Mouse (Mus musculus): ENCODE measurements around the gene Gpr61. TPM values are rescaled to one million over a fixed set of nuclear protein-coding genes. Genes with fewer than 3 reads are reported as not detected.

The Gpr61 gene
- polyA plus RNA-seq, 1 experiment, result not detected

DNA sequence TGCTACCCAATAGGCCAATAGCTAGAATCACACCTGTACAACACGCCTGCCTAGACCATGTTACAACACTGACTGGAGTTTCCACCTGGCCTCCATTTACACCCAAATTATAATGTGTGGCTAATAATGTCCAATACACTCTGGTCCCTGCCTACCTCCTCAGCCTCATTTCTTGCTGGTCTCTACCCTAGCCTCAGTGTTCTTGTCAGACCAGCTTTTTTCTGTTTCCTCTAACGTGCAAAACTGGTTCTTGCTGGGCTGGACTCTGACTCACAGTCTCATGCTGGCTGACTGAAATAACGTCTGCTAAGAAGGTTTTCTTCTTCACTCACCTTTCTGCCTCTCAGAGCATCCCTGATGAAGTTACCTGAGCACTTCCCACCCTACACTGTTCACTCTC, 28.4 kb downstream of the Gpr61 start:
- H3K27ac ChIP-seq (replicated peaks; ENCODE audit: low read depth, low read length), result no peak overlapping the region
- H3K4me1 ChIP-seq (ENCODE audit: control insufficient read depth, insufficient read depth, insufficient read length, low read length), result no peaks in the 10 kb centered on the region
- no peak overlapping the region for H3K4me3 ChIP-seq (ENCODE audit: insufficient read depth, low read depth, low read length)

DNA sequence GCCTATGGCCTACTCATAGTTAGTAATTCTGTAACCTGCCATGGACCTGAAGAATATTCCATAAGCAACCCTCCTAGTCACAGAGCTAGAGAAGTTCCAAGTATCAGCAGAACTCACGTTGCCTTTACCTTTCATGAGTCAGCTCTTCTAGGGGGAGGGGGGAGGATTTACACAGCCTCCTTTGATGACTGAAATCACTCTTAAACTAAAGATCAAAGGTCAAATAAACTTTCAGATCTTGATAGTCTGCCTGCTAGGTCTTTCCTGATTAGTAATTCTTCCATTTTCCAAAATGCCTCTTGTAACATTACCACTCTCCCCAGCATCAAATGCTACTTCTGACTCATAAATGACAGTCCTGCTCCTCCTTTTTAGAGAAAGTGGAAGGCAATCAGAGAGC, 30.6 kb downstream of the Gpr61 start:
- Histone ChIP-seq H3K4me3 (ENCODE audit: insufficient read depth, low read depth, low read length) (no peak overlapping the region), H3K4me1 (ENCODE audit: control insufficient read depth, insufficient read depth, insufficient read length, low read length) (no peaks in the 10 kb centered on the region), H3K27ac (replicated peaks; ENCODE audit: low read depth, low read length) (no peak overlapping the region)

DNA sequence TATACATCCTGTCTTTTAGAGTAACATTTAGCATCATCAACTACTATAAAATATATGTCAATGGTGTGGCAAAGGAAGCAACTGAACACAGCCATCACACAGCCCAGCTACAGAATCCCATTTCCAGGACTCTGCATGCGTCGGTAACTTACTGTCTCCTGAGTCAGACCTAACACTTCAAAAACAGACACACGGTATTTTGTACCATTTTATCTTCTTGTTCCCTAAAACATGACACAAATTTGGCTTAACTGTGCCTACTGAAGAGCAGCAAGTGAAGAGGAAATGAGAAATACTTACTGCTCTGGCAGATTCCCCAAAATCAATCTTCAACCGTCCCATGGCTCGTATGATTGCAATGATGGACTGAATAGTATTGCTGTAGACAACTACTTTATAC, 31.4 kb downstream of the Gpr61 start:
- no peak overlapping the region for H3K4me3 ChIP-seq (ENCODE audit: insufficient read depth, low read depth, low read length)
- no peak overlapping the region for H3K27ac ChIP-seq (replicated peaks; ENCODE audit: low read depth, low read length)
- no peaks in the 10 kb centered on the region for H3K4me1 ChIP-seq (ENCODE audit: control insufficient read depth, insufficient read depth, insufficient read length, low read length)

DNA sequence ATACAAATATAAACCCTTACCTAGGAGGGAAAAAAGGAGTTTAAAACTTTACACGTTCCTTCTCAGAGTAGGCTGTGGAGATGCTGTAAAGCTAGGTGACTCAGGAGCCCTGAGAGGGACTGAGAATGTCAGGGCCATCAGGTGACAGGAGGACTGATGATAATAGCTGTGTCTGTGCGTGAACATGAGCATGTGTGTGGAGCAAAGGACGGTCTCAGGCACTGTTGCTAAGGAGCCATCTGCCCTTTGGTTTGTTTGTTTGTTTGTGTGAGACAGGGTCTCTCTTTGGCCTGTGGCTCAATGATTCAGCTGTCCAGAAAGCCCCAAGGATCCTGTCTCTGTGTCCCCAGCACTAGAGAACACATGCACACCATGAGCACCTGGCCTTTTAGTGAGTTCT, 33.6 kb downstream of the Gpr61 start:
- no peaks in the 10 kb centered on the region for H3K4me1 ChIP-seq (ENCODE audit: control insufficient read depth, insufficient read depth, insufficient read length, low read length)
- no peak overlapping the region for H3K4me3 ChIP-seq (ENCODE audit: insufficient read depth, low read depth, low read length)
- H3K27ac ChIP-seq (replicated peaks; ENCODE audit: low read depth, low read length), result no peak overlapping the region

DNA sequence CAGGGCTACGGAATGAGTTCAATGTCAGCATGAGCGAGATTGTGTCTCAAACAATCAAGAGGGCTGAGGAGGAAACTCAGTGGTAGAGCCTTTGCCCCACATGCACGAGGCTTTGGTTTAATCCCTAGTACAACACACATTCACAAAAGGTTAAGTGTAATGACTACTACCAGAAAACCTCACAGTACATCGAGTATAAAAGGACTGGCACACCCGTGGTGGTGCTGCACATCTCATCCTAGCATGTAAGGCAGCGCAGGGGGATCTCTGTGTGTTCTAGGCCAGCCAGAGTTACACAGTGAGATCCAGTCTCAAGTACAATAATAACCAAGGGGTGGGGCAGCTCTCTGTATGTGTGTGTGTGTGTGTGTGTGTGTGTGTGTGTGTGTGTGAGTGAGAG, 37.2 kb downstream of the Gpr61 start:
- no peak overlapping the region for H3K27ac ChIP-seq (replicated peaks; ENCODE audit: low read depth, low read length)
- no peak overlapping the region for H3K4me3 ChIP-seq (ENCODE audit: insufficient read depth, low read depth, low read length)
- H3K4me1 ChIP-seq (ENCODE audit: control insufficient read depth, insufficient read depth, insufficient read length, low read length), result no peaks in the 10 kb centered on the region

DNA sequence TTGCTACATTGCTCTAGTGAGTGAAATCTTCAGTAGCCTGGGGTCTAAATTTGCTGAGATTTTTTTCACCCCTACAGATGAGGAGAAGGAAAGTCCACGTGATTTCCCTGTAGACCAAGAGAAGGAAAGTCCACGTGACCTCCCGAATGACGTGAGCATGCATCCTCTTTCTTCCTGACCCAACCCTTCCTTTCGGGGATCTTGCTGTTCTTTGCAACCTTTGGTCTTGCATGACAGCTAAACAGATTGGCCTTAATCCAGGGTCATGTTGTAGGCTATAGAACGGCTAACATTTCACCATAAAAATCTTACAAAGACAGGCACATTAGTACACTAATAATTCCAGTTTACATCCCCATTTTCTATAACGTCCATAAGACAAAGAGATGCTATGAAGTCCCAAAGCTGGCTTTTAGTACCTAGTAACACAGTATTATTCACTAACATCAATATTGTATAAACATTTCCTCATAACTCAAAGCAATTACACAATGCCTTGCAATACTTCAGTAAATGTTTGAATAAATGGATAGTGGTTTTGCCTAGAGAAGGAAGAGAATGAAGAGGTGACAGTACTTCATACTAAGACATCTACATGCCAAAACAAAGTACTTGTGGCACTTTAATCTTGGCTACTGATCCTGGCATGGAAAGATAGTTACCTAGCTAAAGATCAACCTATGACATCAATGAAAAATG, 40.9 kb downstream of the Gpr61 start:
- no peaks in the 10 kb centered on the region for H3K4me1 ChIP-seq (ENCODE audit: control insufficient read depth, insufficient read depth, insufficient read length, low read length)
- no peak overlapping the region for H3K27ac ChIP-seq (replicated peaks; ENCODE audit: low read depth, low read length)
- no peak overlapping the region for H3K4me3 ChIP-seq (ENCODE audit: insufficient read depth, low read depth, low read length)

DNA sequence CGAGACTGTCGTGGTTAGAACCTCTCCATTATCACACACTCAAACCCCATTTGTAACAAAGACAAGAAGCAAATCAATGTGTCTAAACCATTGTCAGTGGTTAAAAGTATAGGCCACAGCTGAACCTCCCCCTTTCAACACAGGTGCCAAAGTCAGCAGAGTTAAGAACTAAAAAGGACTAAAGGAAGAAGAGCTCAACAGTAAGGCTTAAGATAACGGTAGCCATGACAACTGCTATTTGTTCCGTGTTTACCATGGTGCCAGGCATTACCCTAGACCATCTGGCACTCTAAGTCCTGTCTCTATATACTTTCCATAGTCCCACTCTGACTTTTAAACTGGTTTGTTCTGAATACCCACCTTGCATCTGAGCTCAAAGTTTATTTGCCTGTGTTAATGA, 42.0 kb downstream of the Gpr61 start:
- H3K4me1 ChIP-seq (ENCODE audit: control insufficient read depth, insufficient read depth, insufficient read length, low read length), result no peaks in the 10 kb centered on the region
- no peak overlapping the region for H3K4me3 ChIP-seq (ENCODE audit: insufficient read depth, low read depth, low read length)
- no peak overlapping the region for H3K27ac ChIP-seq (replicated peaks; ENCODE audit: low read depth, low read length)

DNA sequence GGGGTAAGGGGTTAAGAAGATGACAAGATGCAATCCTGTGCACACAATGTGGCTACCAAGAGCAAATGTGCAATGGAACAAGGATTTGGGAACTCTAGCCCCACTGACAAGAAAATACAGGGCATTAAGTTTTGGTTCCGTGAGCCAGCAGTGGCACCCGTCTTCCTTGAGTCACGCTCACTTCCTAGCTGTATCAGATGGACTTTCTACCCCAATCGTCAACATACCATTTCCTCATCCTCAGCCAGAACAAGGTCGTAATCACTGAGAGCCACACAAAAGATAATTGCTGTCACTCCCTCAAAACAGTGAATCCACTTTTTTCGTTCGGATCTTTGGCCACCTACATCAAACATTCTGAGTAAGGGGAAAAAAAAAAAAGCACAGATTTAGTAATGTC, 42.4 kb downstream of the Gpr61 start:
- Histone ChIP-seq H3K4me3 (ENCODE audit: insufficient read depth, low read depth, low read length) (no peak overlapping the region), H3K27ac (replicated peaks; ENCODE audit: low read depth, low read length) (no peak overlapping the region)

DNA sequence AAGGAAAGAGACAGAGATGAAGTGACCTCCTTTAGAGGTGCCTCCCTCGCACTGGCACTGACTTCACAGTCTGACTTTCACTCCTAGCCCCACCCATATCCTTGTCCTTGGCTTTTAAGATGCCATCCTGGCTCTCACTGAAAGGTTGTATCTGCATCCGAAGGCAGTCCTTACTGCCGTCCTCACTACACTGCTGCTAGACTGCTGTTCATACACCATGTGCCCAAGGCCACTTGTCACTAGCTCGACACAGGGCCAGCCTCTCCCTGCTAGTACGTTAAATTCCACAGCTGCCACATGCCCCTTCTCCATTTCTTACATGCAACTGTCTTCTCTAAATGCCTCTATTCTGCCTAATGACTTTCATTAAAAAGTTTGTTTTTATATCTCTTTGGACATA, 43.4 kb downstream of the Gpr61 start:
- Histone ChIP-seq H3K4me3 (ENCODE audit: insufficient read depth, low read depth, low read length) (no peak overlapping the region), H3K4me1 (ENCODE audit: control insufficient read depth, insufficient read depth, insufficient read length, low read length) (no peaks in the 10 kb centered on the region), H3K27ac (replicated peaks; ENCODE audit: low read depth, low read length) (no peak overlapping the region)

More for the DNA sequence above, 42.4 kb downstream of the Gpr61 start:
- H3K4me1 ChIP-seq (ENCODE audit: control insufficient read depth, insufficient read depth, insufficient read length, low read length), result no peaks in the 10 kb centered on the region

DNA sequence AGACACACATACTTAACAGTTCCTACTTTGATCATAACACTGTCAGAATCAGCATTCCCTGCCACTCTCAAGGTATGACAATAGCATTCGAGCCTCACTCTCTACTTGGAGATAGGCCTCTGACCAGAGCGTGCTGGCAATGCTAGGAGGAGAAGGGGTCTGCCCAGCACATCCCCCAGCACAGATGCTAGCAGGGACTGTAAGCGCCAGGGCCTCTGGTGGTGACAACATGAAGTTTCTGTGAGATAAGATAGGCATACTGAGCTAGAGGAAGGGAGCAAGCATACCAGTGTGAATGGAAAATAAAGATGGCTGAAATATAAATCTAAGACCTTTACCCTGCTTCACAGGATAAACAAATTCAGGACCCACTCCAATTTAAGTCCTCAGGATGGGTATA, 49.4 kb downstream of the Gpr61 start:
- Histone ChIP-seq H3K27ac (replicated peaks; ENCODE audit: low read depth, low read length) (no peak overlapping the region), H3K4me1 (ENCODE audit: control insufficient read depth, insufficient read depth, insufficient read length, low read length) (no peaks in the 10 kb centered on the region), H3K4me3 (ENCODE audit: insufficient read depth, low read depth, low read length) (no peak overlapping the region)

DNA sequence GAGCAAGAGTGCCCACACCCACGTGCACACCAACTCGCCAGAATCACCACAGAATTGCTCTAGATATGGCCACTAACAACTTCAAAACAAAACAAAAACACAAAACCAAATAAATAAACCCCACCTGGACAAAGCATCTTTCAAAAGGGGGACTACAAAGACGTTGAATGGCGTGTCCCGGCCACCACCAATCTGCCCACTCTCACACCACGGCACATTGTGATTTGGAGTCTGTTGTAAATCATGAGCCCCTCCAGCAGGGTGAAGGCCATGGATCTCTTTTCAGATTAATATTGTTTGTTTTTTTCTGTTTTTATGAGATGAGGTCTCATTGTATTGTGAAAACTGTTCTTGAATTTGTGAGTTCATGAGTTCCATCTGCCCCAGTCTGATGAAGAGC, 52.6 kb downstream of the Gpr61 start:
- no peak overlapping the region for H3K4me3 ChIP-seq (ENCODE audit: insufficient read depth, low read depth, low read length)
- H3K4me1 ChIP-seq (ENCODE audit: control insufficient read depth, insufficient read depth, insufficient read length, low read length), result no peaks in the 10 kb centered on the region

DNA sequence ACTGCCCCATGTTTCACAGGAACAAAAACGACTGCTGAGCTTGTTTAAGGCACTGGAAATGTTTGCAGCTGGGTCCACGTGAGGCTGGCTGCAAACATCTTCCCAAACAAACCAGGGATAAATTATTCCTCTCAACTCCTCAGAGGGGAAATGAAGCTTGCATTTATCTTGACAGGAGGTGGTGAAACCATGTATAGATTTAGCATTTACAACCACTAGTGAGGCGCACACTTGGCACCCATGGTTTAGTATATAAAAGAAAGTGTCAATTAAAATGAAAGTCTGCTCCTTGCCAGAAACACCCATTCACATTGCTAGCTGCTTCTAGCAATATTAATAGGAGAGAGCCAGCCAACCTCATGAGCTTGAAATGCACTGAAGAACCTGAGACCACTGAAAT, 53.1 kb downstream of the Gpr61 start:
- H3K4me3 ChIP-seq (ENCODE audit: insufficient read depth, low read depth, low read length), result no peak overlapping the region
- no peaks in the 10 kb centered on the region for H3K4me1 ChIP-seq (ENCODE audit: control insufficient read depth, insufficient read depth, insufficient read length, low read length)
- no peak overlapping the region for H3K27ac ChIP-seq (replicated peaks; ENCODE audit: low read depth, low read length)

More for the DNA sequence above, 52.6 kb downstream of the Gpr61 start:
- H3K27ac ChIP-seq (replicated peaks; ENCODE audit: low read depth, low read length), result no peak overlapping the region

Other genes with a start within 250 kb of the Gpr61 start
- 10.3 and 15.8 TPM in 2 replicates for gene Gstm7, start 223.1 kb downstream of the Gpr61 start, polyA plus RNA-seq (2012; ENCODE audit: insufficient read depth, insufficient read length, missing spikeins)
- 3.1 and 7.9 TPM in 2 replicates for gene Gstm6, start 211.1 kb downstream of the Gpr61 start, polyA plus RNA-seq (2012; ENCODE audit: insufficient read depth, insufficient read length, missing spikeins)
- not detected in 2 replicates for gene Gstm3, start 185.6 kb downstream of the Gpr61 start, polyA plus RNA-seq (2012; ENCODE audit: insufficient read depth, insufficient read length, missing spikeins)
- 116 and 122 TPM in 2 replicates for gene Gstm2, start 168.4 kb downstream of the Gpr61 start, polyA plus RNA-seq (2012; ENCODE audit: insufficient read depth, insufficient read length, missing spikeins)
- 393 and 398 TPM in 2 replicates for gene Gstm1, start 136.9 kb downstream of the Gpr61 start, polyA plus RNA-seq (2012; ENCODE audit: insufficient read depth, insufficient read length, missing spikeins)
- gene Gstm4, start 110.0 kb downstream of the Gpr61 start, polyA plus RNA-seq (2012; ENCODE audit: insufficient read depth, insufficient read length, missing spikeins), result 17.4 and 30.2 TPM in 2 replicates
- gene Ampd2, start 68.2 kb downstream of the Gpr61 start, polyA plus RNA-seq (2012; ENCODE audit: insufficient read depth, insufficient read length, missing spikeins), result 13.5 and 16.4 TPM in 2 replicates
- not detected in 2 replicates for gene Gnat2, start 62.1 kb downstream of the Gpr61 start, polyA plus RNA-seq (2012; ENCODE audit: insufficient read depth, insufficient read length, missing spikeins)
- gene Gnai3, start 8.7 kb downstream of the Gpr61 start, polyA plus RNA-seq (2012; ENCODE audit: insufficient read depth, insufficient read length, missing spikeins), result 20.7 and 24.7 TPM in 2 replicates
- 5.8 and 10.1 TPM in 2 replicates for gene Amigo1, start 31.5 kb upstream of the Gpr61 start, polyA plus RNA-seq (2012; ENCODE audit: insufficient read depth, insufficient read length, missing spikeins)
- gene Cyb561d1, start 46.3 kb upstream of the Gpr61 start, polyA plus RNA-seq (2012; ENCODE audit: insufficient read depth, insufficient read length, missing spikeins), result 3.5 and 4.8 TPM in 2 replicates
- 0.91 and 2.4 TPM in 2 replicates for gene Atxn7l2, start 56.1 kb upstream of the Gpr61 start, polyA plus RNA-seq (2012; ENCODE audit: insufficient read depth, insufficient read length, missing spikeins)
- 2.7 and 3.9 TPM in 2 replicates for gene Sypl2, start 71.8 kb upstream of the Gpr61 start, polyA plus RNA-seq (2012; ENCODE audit: insufficient read depth, insufficient read length, missing spikeins)
- 99.2 and 140 TPM in 2 replicates for gene Psma5, start 102.0 kb upstream of the Gpr61 start, polyA plus RNA-seq (2012; ENCODE audit: insufficient read depth, insufficient read length, missing spikeins)
- 53.0 and 68.1 TPM in 2 replicates for gene Sort1, start 129.2 kb upstream of the Gpr61 start, polyA plus RNA-seq (2012; ENCODE audit: insufficient read depth, insufficient read length, missing spikeins)
- gene Mybphl, start 210.0 kb upstream of the Gpr61 start, polyA plus RNA-seq (2012; ENCODE audit: insufficient read depth, insufficient read length, missing spikeins), result not detected in 2 replicates
- not detected in 2 replicates for gene Psrc1, start 229.0 kb upstream of the Gpr61 start, polyA plus RNA-seq (2012; ENCODE audit: insufficient read depth, insufficient read length, missing spikeins)